Mouse (Mus musculus) neutrophil, adult 5-6 weeks (primary cell): ENCODE results near the gene Gm15155. TPM values are rescaled to one million over a fixed set of nuclear protein-coding genes. Genes with fewer than 3 reads are reported as not detected.
A peak's percentile ranks its signal among the peaks of the same experiment; 100 is the strongest.
"Not testable (repeated sequence)": the region's sequence is repeated elsewhere in the genome, so short reads cannot be mapped to it uniquely, and the experiment has no call there.

Experiments used
- ATAC-seq: fragments of 151-379, 151-347 bp; 2 replicates; pipeline ENCODE4 v1.8.0; 2017; ENCODE audit warnings: mild to moderate bottlenecking, moderate TSS enrichment; ENCODE audit not compliant: insufficient number of reproducible peaks, poor library complexity, low FRiP score, severe bottlenecking; ENCODE audit errors: extremely low read depth
- total RNA-seq: library from RNA; stranded (forward); fragments of 200-1000 nt; gene quantifications from 2 replicates; pipeline ENCODE4 v1.2.3, GENCODE M21; 2017

Gm15155 gene
- not detected in 2 replicates for total RNA-seq

GRCm38 (mm10) chrX:155624341-155624841 lies at the start of gene Gm15155:
Gene Gm15155 (plus strand): TSS chrX:155624741.
- no peak for ATAC-seq

DNA sequence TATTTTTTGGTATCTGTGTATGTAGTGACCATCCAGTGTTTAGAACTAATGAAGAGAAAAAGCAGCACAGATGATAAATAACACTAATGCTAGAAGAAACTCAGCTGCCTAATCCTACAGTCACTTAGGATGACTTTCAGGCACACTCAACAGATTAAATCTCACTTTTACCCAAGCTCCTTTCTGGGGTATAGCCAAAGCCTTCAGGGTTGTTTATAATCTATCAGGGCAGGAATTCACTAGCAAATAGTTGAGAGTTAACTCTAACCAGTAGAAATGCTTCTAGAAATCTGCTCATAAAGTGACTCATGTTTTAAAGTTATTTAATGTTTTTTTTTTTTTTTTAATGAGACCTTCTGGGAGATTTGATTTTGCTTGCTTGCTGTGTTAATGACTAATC lies 44.8 kb upstream of the Gm15155 start:
- ATAC-seq = no peak

- ATAC-seq = 0 out of 2 replicates have a peak, but pooled peaks have one; percentile 26
Measured at GRCm38 (mm10) chrX:155584586-155584985, 40.0 kb upstream of the Gm15155 start.

DNA sequence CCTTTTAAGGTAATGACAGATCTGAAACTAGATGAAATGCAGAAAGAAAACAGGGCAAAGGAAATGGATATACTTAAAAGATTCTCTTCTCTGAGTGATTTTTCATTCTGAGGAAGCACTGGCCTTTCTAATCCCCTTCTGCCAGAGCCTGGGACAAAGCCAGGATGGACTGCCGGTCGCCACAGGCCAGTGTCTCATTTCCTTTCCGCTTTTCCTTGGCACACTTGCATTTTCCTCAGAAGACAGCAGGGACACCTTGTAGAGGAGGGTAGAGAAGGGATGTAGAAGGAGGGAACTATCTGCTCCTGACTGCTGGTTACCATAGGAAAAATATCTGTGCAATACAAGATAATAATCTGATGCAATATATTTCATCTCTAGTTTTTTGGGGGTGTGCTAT lies 33.1 kb upstream of the Gm15155 start:
- ATAC-seq = no peak

DNA sequence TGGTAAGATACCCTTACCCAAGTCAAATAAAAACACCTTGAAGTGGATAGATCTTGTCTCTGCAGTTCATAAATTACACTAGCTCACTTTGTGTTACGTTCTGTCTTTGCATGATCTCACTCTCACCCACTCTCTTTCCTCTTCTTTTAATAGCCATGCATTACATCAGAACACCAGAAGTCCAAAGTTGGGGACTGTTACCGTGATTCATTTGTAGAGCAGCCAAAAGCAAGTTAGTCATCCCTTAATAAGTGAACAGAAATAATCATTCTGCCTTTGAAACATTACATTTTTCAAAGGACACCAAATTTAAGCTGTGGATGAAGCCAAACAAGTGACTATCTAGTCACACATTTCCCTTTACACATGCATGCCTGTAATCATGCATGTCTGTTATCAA lies 32.1 kb upstream of the Gm15155 start:
- no peak for ATAC-seq

DNA sequence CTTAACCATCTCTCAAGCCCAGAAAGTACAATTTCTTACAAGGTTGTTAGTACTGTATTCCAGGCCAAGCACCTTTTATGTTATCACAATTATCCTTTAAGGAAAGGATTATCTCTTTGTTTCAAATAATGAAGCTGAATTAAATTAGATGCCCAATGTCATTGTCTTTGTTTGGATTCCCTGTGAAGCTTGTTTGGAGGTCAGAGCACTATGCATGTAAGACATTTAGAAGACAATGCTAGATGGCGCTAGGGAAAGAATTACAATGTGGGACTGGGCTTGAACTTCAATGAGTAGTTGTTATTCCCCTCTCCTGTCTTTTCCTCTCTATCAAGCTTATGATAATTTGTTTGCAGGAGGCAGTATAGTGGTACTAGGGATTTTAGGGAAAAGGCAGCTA lies 29.9 kb upstream of the Gm15155 start:
- no peak for ATAC-seq

- ATAC-seq = no peak
Measured at GRCm38 (mm10) chrX:155596390-155596789, 28.2 kb upstream of the Gm15155 start.

GRCm38 (mm10) chrX:155601196-155601595 lies 23.3 kb upstream of the Gm15155 start:
- no peak for ATAC-seq

GRCm38 (mm10) chrX:155622527-155622926 lies 2.0 kb upstream of the Gm15155 start:
- no peak for ATAC-seq

DNA sequence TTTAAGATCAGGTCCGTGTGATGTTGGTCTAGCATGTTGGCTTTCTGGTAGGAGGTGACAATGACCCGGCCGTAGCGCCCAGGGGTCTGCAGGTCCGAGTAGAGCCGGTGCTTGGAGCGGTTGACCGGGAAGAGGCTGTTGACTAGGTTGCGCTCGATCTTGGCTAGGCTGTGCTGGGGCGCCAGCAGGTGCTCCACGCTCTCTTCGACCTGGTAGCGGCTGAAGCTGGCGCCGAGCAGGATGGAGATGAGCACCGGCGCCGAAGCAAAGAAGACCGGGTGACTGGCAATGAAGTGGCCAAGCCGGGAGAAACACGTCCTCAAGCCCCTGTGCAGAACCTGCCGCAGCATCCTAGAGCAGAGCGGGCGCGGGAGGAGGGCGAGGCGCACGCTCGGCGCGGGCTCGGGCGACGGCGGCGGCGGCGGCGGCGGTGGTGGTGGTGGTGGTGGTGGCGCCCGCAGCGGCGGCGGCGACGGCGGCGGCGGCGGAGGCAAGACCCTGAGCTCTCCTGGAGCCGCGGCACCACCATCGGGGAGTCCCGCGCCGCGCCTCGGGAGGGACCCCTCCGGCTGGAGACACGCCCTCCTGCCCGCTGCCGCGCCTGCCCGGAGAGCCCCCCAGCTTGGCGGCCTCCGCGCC lies 1.5 kb upstream of the Gm15155 start:
- no peak for ATAC-seq

- no peak for ATAC-seq
Measured at GRCm38 (mm10) chrX:155623701-155624281, 750 bp upstream of the Gm15155 start, which contains the start of gene Ptchd1. Gene Ptchd1 (minus strand): TSS chrX:155623814.

- no peak for ATAC-seq
Measured at GRCm38 (mm10) chrX:155624895-155625294, 354 bp downstream of the Gm15155 start.

- no peak for ATAC-seq
Measured at GRCm38 (mm10) chrX:155625671-155626196, 1.2 kb downstream of the Gm15155 start.

DNA sequence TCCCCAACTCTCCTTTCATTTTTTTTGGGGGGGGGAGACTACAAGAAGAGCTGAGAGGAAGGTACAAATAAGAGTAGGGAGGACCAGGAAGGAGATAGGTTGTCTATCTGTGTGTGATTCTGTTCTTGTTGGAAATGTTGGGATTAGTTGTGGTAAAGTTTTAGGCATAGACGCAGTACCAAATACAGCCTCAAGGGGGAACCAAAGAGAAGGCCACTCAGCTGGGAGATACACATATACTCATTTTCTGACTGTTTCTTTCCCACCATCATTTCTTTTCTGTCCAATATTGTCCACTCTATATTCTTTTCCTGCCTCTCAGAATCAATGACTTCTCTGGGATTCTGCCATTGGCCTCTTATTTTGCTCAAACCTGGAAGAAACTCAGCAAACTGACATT lies 19.4 kb downstream of the Gm15155 start:
- no peak for ATAC-seq

DNA sequence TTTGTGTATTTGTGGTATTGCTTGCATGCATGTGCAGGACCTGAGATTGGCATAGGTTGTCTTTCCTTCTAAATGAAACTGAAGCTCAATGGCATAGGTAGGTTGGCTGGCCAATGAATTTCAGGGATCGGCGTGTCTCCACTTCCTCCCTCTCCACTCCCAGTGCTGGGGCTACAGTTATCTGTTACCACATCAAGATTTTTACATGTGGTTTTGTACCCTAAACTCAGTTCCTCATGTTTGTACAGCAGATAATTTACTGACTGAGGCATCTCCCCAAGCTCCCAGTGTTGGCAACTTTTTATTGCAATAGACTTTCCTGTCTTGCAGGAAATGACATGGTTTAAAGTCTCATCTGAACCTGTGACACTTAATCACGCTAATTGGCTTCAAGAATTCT lies 21.4 kb downstream of the Gm15155 start:
- ATAC-seq = no peak

DNA sequence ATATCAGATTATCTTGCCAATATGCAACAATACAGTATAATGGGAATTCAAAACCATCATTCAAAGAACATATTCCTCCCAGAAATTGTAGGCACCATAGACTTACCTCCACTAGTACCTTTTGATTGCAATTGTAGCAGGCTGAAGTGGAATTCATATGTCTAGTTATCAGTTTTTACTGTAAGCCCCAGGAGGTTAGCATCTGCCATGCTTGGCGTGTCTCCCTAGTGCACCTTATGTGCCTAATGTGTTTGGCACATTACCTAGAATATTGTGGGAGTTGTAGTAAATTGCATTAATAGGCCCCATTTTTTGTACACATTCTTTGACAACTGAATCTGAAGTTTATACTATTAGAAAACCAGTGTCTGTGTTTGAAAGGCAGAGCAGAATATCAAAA lies 33.4 kb downstream of the Gm15155 start:
- no peak for ATAC-seq

GRCm38 (mm10) chrX:155690440-155690839 lies 65.9 kb downstream of the Gm15155 start:
- ATAC-seq = not testable (repeated sequence)

DNA sequence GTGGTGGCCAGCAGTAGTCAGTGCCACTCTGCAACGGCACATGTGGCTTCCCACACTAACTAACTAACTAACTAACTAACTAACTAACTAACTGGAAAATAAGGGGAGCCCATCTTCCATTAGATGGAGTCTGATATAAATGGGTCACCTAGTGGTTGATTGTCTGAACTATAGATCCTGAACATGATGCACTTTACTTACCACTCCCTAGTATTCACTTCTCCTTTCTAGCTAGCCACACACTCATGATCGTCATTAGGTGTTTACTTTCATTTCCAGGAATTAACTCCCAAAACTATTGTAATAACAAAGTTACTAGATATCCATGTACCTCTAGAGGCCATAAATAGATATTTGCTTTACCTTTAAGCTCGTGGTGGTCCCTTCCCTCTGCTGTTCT lies 99.6 kb downstream of the Gm15155 start:
- ATAC-seq = no peak

DNA sequence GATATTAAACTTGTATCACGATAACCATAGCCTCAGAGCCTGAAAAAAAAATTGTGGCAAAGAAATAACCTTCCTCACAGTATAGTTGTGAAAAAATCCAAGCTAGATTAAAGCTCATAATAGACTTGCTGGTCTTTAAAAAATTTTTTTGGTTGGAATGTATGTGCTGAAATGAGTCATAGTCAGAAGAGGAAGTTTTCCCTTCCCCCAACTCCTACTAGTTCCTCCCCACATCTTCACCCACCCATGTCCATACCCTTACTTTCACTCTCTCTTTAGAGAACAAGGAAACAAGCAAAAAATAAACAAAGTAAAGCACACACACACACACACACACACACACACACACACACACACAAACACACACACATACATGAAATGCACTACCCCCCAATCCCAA lies 103.8 kb downstream of the Gm15155 start:
- no peak for ATAC-seq

- no peak for ATAC-seq
Measured at GRCm38 (mm10) chrX:155888118-155888517, 263.6 kb downstream of the Gm15155 start.
